9 mouse cellular contexts compared by ENCODE assay signal in genomic region chr13:60015854-60016366, GRCm38 (mm10).
A peak's percentile ranks its signal among the peaks of the same experiment; 100 is the strongest.
DNase-seq lines count a peak whose midpoint lies in the region; ATAC-seq and TF ChIP-seq lines count a peak whose summit lies in the region.
"Had no signal": no experiment of that assay in that cellular context is flagged by ENCODE, and none has a peak within 500 bp of the region (broad histone marks: within the 10 kb centered on the region; RNA-seq: fewer than 3 reads in every experiment).

No protein-coding gene starts in this region.

- H3K27me3 ChIP-seq in heart, postnatal 0 days (ENCODE audit: control insufficient read depth, insufficient read depth, low read length): no peaks in the 10 kb centered on the region
- H3K27me3 ChIP-seq in limb, embryonic 12.5 days: no peaks in the 10 kb centered on the region
- no peaks in the 10 kb centered on the region for H3K27me3 ChIP-seq in hindbrain, embryonic 16.5 days (replicated peaks; ENCODE audit: control insufficient read depth, insufficient read depth, low read length)
- no peaks in the 10 kb centered on the region for H3K27me3 ChIP-seq in forebrain, embryonic 14.5 days (replicated peaks; ENCODE audit: control insufficient read depth, insufficient read depth, low read length)
- H3K27me3 ChIP-seq: Patski had no signal

- H3K27ac ChIP-seq in heart, postnatal 0 days (ENCODE audit: low read depth): peak overlapping the region; percentile 30
- H3K27ac ChIP-seq in limb, embryonic 12.5 days: peak overlapping the region; percentile 87
- H3K27ac ChIP-seq in hindbrain, embryonic 16.5 days (ENCODE audit: low read depth, low read length): no peak overlapping the region
- no peak overlapping the region for H3K27ac ChIP-seq in forebrain, embryonic 14.5 days (ENCODE audit: low read depth, low read length)

- peaks cover 8% of the 10 kb centered on the region; the same call in 1 of the 2 replicates for H3K4me1 ChIP-seq in heart, postnatal 0 days (ENCODE audit: control insufficient read depth, insufficient read depth)
- H3K4me1 ChIP-seq in limb, embryonic 12.5 days (replicated peaks): peaks cover 83% of the 10 kb centered on the region
- H3K4me1 ChIP-seq in hindbrain, embryonic 16.5 days (ENCODE audit: control insufficient read depth, insufficient read depth, low read depth, low read length): peaks cover 9% of the 10 kb centered on the region
- no peaks in the 10 kb centered on the region; the same call in 1 of the 2 replicates for H3K4me1 ChIP-seq in forebrain, embryonic 14.5 days (ENCODE audit: control insufficient read depth, insufficient read depth, low read length)

- 65% methylated on average over 8 of the region's 8 CpGs for WGBS in heart, postnatal 0 days
- WGBS in limb, embryonic 12.5 days: 41% methylated on average over 8 of the region's 8 CpGs
- WGBS in hindbrain, embryonic 16.5 days: 62% methylated on average over 8 of the region's 8 CpGs
- WGBS in forebrain, embryonic 14.5 days: 75% methylated on average over 8 of the region's 8 CpGs

- H3K4me2 ChIP-seq in heart, postnatal 0 days (ENCODE audit: low read depth, low read length): no peak overlapping the region
- H3K4me2 ChIP-seq in limb, embryonic 12.5 days: peak overlapping the region; percentile 23; the same call in 1 of the 2 replicates
- H3K4me2 ChIP-seq in hindbrain, embryonic 16.5 days (ENCODE audit: low read length): no peak overlapping the region
- no peak overlapping the region for H3K4me2 ChIP-seq in forebrain, embryonic 14.5 days (ENCODE audit: low read length)

- ATAC-seq in heart, postnatal 0 days (ENCODE audit: insufficient read depth, low read depth): peak; percentile 47
- ATAC-seq in limb, embryonic 12.5 days (ENCODE audit: insufficient number of reproducible peaks, insufficient read depth, low FRiP score, low TSS enrichment, low read depth): 0 out of 2 replicates have a peak, but pooled peaks have one; percentile 21
- ATAC-seq in hindbrain, embryonic 16.5 days: no peak
- ATAC-seq in forebrain, embryonic 14.5 days: no peak
- ATAC-seq: Patski had no signal

- no peak overlapping the region for H3K4me3 ChIP-seq in heart, postnatal 0 days (ENCODE audit: low read depth, low read length)
- H3K4me3 ChIP-seq in limb, embryonic 12.5 days (replicated peaks): no peak overlapping the region
- no peak overlapping the region for H3K4me3 ChIP-seq in hindbrain, embryonic 16.5 days (ENCODE audit: low read length)
- no peak overlapping the region for H3K4me3 ChIP-seq in forebrain, embryonic 14.5 days (ENCODE audit: low read depth, low read length)

- no peaks in the 10 kb centered on the region for H3K9me3 ChIP-seq in heart, postnatal 0 days (replicated peaks; ENCODE audit: control insufficient read depth, low read length)
- no peaks in the 10 kb centered on the region for H3K9me3 ChIP-seq in limb, embryonic 12.5 days
- H3K9me3 ChIP-seq in hindbrain, embryonic 16.5 days (ENCODE audit: control insufficient read depth, low read length): no peaks in the 10 kb centered on the region
- H3K9me3 ChIP-seq in forebrain, embryonic 14.5 days (replicated peaks; ENCODE audit: control insufficient read depth, low read length): no peaks in the 10 kb centered on the region

- TF ChIP-seq EP300 in heart, postnatal 0 days (IDR thresholded peaks at IDR 0.05; ENCODE audit: low read depth): no peak

- no peak for TF ChIP-seq CTCF in heart, postnatal 0 days (IDR thresholded peaks at IDR 0.05; ENCODE audit: low read depth)

- H3K9ac ChIP-seq in heart, postnatal 0 days (replicated peaks; ENCODE audit: low read depth, low read length): no peak overlapping the region
- H3K9ac ChIP-seq in limb, embryonic 12.5 days (replicated peaks): no peak overlapping the region
- H3K9ac ChIP-seq in hindbrain, embryonic 16.5 days (ENCODE audit: low read depth, low read length): no peak overlapping the region
- no peak overlapping the region for H3K9ac ChIP-seq in forebrain, embryonic 14.5 days (ENCODE audit: low read length)

- peak; percentile 26 for DNase-seq in urinary bladder, postnatal 14 days (ENCODE audit: low spot score)
- DNase-seq in urinary bladder, postnatal 10 days (ENCODE audit: low spot score): no peak
- DNase-seq in heart, postnatal 0 days (ENCODE audit: low spot score): peak; percentile 34
- DNase-seq in spleen, postnatal 4 days (ENCODE audit: low spot score in 2 of 2): no peak
- DNase-seq in forebrain, embryonic 14.5 days (ENCODE audit: low spot score): no peak
- DNase-seq: cerebellum, postnatal 14 days had no signal

- H3K36me3 ChIP-seq in heart, postnatal 0 days (replicated peaks; ENCODE audit: control insufficient read depth, insufficient read depth, low read length): no peaks in the 10 kb centered on the region
- no peaks in the 10 kb centered on the region for H3K36me3 ChIP-seq in limb, embryonic 12.5 days
- H3K36me3 ChIP-seq in hindbrain, embryonic 16.5 days (ENCODE audit: control insufficient read depth, insufficient read depth, low read length): no peaks in the 10 kb centered on the region
- no peaks in the 10 kb centered on the region for H3K36me3 ChIP-seq in forebrain, embryonic 14.5 days (ENCODE audit: control insufficient read depth, insufficient read depth, low read length)

Comparison
In these comparisons a context has a peak if more than half of its experiments do, and no peak if none do; other contexts are left out.
1. DNase-seq: peak in urinary bladder, postnatal 14 days (single experiment) and heart, postnatal 0 days (single experiment); none in urinary bladder, postnatal 10 days (single experiment), spleen, postnatal 4 days (0 of 2) and forebrain, embryonic 14.5 days (single experiment).
2. ATAC-seq: peak in heart, postnatal 0 days (single experiment) and limb, embryonic 12.5 days (single experiment); none in hindbrain, embryonic 16.5 days (single experiment) and forebrain, embryonic 14.5 days (single experiment).
3. H3K27ac ChIP-seq: peak in heart, postnatal 0 days (single experiment) and limb, embryonic 12.5 days (single experiment); none in hindbrain, embryonic 16.5 days (single experiment) and forebrain, embryonic 14.5 days (single experiment).